Mouse (Mus musculus): ENCODE results near the gene Cd96. TPM values are rescaled to one million over a fixed set of nuclear protein-coding genes. Genes with fewer than 3 reads are reported as not detected.
"Not testable (repeated sequence)": the region's sequence is repeated elsewhere in the genome, so short reads cannot be mapped to it uniquely, and the experiment has no call there.

The Cd96 gene
- 0.04 TPM in 1 of 2 replicates, not detected in the other for polyA plus RNA-seq (2012; rRNA removed)

GRCm38 (mm10) chr16:46120020-46120419, at the start of gene Cd96:
TSS of gene Cd96 (minus strand) at chr16:46120251.
- Histone ChIP-seq H3K4me1 (ENCODE audit: control insufficient read depth, insufficient read depth, low read length) (no peaks in the 10 kb centered on the region; the same call in 1 of the 2 replicates), H3K27ac (ENCODE audit: insufficient read depth, low read length) (no peak within 1 kb of the TSS), H3K4me3 (ENCODE audit: insufficient read depth, low read length) (no peak within 1 kb of the TSS)
- TF ChIP-seq POLR2A (IDR thresholded peaks at IDR 0.05; ENCODE audit: extremely low read depth, insufficient read depth, low read length) (no peak), CTCF (IDR thresholded peaks at IDR 0.05; ENCODE audit: extremely low read depth, insufficient read depth, low read length) (no peak)

GRCm38 (mm10) chr16:46166971-46167370, 46.9 kb upstream of the Cd96 start:
- Histone ChIP-seq H3K4me1 (ENCODE audit: control insufficient read depth, insufficient read depth, low read length) (no peaks in the 10 kb centered on the region), H3K27ac (ENCODE audit: insufficient read depth, low read length) (no peak overlapping the region), H3K4me3 (ENCODE audit: insufficient read depth, low read length) (no peak overlapping the region)
- no peak for TF ChIP-seq CTCF (IDR thresholded peaks at IDR 0.05; ENCODE audit: extremely low read depth, insufficient read depth, low read length)
- no peak for TF ChIP-seq POLR2A (IDR thresholded peaks at IDR 0.05; ENCODE audit: extremely low read depth, insufficient read depth, low read length)

GRCm38 (mm10) chr16:46165305-46165704, 45.3 kb upstream of the Cd96 start:
- Histone ChIP-seq H3K4me1 (ENCODE audit: control insufficient read depth, insufficient read depth, low read length) (no peaks in the 10 kb centered on the region), H3K4me3 (ENCODE audit: insufficient read depth, low read length) (no peak overlapping the region), H3K27ac (ENCODE audit: insufficient read depth, low read length) (no peak overlapping the region)
- TF ChIP-seq POLR2A (IDR thresholded peaks at IDR 0.05; ENCODE audit: extremely low read depth, insufficient read depth, low read length) (no peak), CTCF (IDR thresholded peaks at IDR 0.05; ENCODE audit: extremely low read depth, insufficient read depth, low read length) (no peak)

- H3K4me1 ChIP-seq (ENCODE audit: control insufficient read depth, insufficient read depth, low read length); H3K27ac ChIP-seq (ENCODE audit: insufficient read depth, low read length); H3K4me3 ChIP-seq (ENCODE audit: insufficient read depth, low read length): not testable (repeated sequence)
Measured at GRCm38 (mm10) chr16:46154832-46155231, 34.8 kb upstream of the Cd96 start, which contains the start of gene Gm4737. TSS of gene Gm4737 (minus strand) at chr16:46155077.

GRCm38 (mm10) chr16:46151141-46151540, 31.1 kb upstream of the Cd96 start:
- H3K4me1 ChIP-seq (ENCODE audit: control insufficient read depth, insufficient read depth, low read length) = no peaks in the 10 kb centered on the region

GRCm38 (mm10) chr16:46148661-46149341, 28.8 kb upstream of the Cd96 start:
- TF ChIP-seq POLR2A (IDR thresholded peaks at IDR 0.05; ENCODE audit: extremely low read depth, insufficient read depth, low read length) = no peak
- TF ChIP-seq CTCF (IDR thresholded peaks at IDR 0.05; ENCODE audit: extremely low read depth, insufficient read depth, low read length) = no peak
- no peak overlapping the region for H3K27ac ChIP-seq (ENCODE audit: insufficient read depth, low read length)
- H3K4me1 ChIP-seq (ENCODE audit: control insufficient read depth, insufficient read depth, low read length) = no peaks in the 10 kb centered on the region
- H3K4me3 ChIP-seq (ENCODE audit: insufficient read depth, low read length) = no peak overlapping the region

More at GRCm38 (mm10) chr16:46151141-46151540, 31.1 kb upstream of the Cd96 start:
- TF ChIP-seq CTCF (IDR thresholded peaks at IDR 0.05; ENCODE audit: extremely low read depth, insufficient read depth, low read length) (peak; percentile 19; the same call in 1 of the 2 replicates), POLR2A (IDR thresholded peaks at IDR 0.05; ENCODE audit: extremely low read depth, insufficient read depth, low read length) (no peak)
- H3K27ac ChIP-seq (ENCODE audit: insufficient read depth, low read length) = no peak overlapping the region
- H3K4me3 ChIP-seq (ENCODE audit: insufficient read depth, low read length) = no peak overlapping the region

- no peaks in the 10 kb centered on the region for H3K4me1 ChIP-seq (ENCODE audit: control insufficient read depth, insufficient read depth, low read length)
- no peak for TF ChIP-seq POLR2A (IDR thresholded peaks at IDR 0.05; ENCODE audit: extremely low read depth, insufficient read depth, low read length)
- TF ChIP-seq CTCF (IDR thresholded peaks at IDR 0.05; ENCODE audit: extremely low read depth, insufficient read depth, low read length) = no peak
- no peak overlapping the region for H3K4me3 ChIP-seq (ENCODE audit: insufficient read depth, low read length)
- H3K27ac ChIP-seq (ENCODE audit: insufficient read depth, low read length) = no peak overlapping the region
Measured at GRCm38 (mm10) chr16:46146962-46147361, 26.9 kb upstream of the Cd96 start.

GRCm38 (mm10) chr16:46122238-46122637, 2.2 kb upstream of the Cd96 start:
- TF ChIP-seq CTCF (IDR thresholded peaks at IDR 0.05; ENCODE audit: extremely low read depth, insufficient read depth, low read length) (no peak), POLR2A (IDR thresholded peaks at IDR 0.05; ENCODE audit: extremely low read depth, insufficient read depth, low read length) (no peak)
- Histone ChIP-seq H3K4me1 (ENCODE audit: control insufficient read depth, insufficient read depth, low read length) (no peaks in the 10 kb centered on the region; the same call in 1 of the 2 replicates), H3K4me3 (ENCODE audit: insufficient read depth, low read length) (no peak overlapping the region), H3K27ac (ENCODE audit: insufficient read depth, low read length) (no peak overlapping the region)

GRCm38 (mm10) chr16:46121420-46121819, 1.4 kb upstream of the Cd96 start:
- peak; percentile 64 for TF ChIP-seq CTCF (IDR thresholded peaks at IDR 0.05; ENCODE audit: extremely low read depth, insufficient read depth, low read length)
- no peak for TF ChIP-seq POLR2A (IDR thresholded peaks at IDR 0.05; ENCODE audit: extremely low read depth, insufficient read depth, low read length)
- H3K4me1 ChIP-seq (ENCODE audit: control insufficient read depth, insufficient read depth, low read length) = no peaks in the 10 kb centered on the region; the same call in 1 of the 2 replicates

GRCm38 (mm10) chr16:46120607-46121006, 556 bp upstream of the Cd96 start:
- TF ChIP-seq POLR2A (IDR thresholded peaks at IDR 0.05; ENCODE audit: extremely low read depth, insufficient read depth, low read length) (no peak), CTCF (IDR thresholded peaks at IDR 0.05; ENCODE audit: extremely low read depth, insufficient read depth, low read length) (no peak)
- no peak overlapping the region for H3K27ac ChIP-seq (ENCODE audit: insufficient read depth, low read length)
- H3K4me1 ChIP-seq (ENCODE audit: control insufficient read depth, insufficient read depth, low read length) = no peaks in the 10 kb centered on the region; the same call in 1 of the 2 replicates
- no peak overlapping the region for H3K4me3 ChIP-seq (ENCODE audit: insufficient read depth, low read length)

More at GRCm38 (mm10) chr16:46121420-46121819, 1.4 kb upstream of the Cd96 start:
- H3K4me3 ChIP-seq (ENCODE audit: insufficient read depth, low read length) = no peak overlapping the region
- no peak overlapping the region for H3K27ac ChIP-seq (ENCODE audit: insufficient read depth, low read length)
